Mouse (Mus musculus): Measurements from ENCODE around the gene Asb4.

The Asb4 gene

DNA sequence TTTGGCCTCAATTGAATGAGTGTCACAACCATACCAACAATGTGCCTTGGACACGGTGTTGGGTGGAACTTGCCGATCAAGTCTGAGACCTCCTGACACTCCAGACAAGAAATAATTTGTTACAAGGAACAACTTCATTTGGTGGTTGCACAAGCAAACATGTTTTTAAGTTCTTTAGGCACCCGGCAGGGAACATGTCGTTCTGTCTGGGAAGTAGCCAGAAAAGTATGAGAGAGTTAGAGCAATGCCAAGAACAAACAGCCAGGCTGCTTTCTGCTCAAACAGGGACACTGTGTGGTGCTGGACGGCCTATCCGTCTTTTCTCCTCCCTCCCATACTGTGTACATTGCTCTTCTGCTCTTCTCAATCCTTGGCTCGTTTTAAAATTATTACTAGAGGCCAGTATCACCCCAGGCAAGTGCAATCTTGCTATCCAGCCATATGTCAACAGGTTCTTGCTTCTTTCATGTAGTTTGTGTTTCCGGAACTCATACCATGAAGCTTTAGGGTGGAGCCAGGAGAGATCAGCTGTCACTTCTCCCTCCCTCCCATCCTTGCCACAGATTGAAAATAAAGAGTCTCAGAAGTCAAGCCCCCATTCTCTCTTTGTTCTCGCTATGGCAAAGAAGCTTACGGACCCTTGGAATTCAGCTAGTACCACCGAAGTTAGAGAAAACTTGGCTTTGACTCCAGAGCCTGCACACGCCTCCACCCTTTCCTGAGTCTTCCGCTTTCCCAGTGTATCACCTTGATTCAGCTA, 60.1 kb downstream of the Asb4 start:
- no peak for DNase-seq (ENCODE audit: low read depth in 2 of 2, low spot score in 2 of 2)

DNA sequence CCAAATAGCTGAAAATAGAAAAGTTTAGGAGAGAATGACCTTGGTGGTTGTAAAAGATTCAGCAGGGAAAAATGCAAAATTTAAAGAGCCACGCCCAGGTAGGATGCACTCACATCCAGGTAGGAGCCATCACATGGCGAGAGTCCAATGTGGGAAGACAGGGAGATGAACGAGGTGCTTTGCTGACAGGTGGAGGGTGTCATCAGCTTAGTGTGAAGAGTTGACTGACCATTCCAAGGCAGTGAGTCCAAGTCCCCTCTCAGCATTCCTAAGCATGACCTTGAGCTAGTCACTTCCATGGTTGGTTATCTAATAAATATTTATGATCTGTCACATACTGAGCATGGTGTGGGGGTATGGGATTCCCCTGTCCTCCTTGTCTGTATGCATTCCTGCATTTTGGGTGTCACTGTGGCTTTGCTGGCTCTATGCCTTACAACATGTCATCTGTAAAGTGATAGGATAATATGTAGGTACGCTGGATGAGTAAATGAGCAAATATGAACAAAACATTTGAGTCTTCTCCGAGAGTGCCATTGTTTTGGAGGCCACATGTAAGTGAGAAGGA, 61.2 kb downstream of the Asb4 start:
- no peak for DNase-seq (ENCODE audit: low read depth in 2 of 2, low spot score in 2 of 2)

DNA sequence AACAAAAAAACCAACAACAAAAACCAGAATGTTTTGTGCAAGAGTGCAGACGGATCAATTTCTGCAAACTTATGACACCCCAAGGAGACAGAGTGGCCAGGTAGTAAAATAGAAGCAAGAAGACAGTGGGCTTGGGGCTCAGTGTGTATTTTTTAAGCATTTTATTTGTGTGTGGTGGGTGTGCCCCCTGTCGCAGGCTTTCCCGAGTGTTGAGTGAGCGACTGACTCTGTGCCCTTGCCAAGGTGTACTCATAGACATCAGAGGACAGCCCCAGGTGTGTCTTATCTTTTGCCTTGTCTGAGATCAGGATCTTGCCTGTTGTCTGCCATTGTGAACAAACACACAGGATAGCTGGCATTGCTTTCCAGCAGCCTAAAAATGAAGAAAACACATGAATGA, 63.8 kb downstream of the Asb4 start:
- no peak for DNase-seq (ENCODE audit: low read depth in 2 of 2, low spot score in 2 of 2)

DNA sequence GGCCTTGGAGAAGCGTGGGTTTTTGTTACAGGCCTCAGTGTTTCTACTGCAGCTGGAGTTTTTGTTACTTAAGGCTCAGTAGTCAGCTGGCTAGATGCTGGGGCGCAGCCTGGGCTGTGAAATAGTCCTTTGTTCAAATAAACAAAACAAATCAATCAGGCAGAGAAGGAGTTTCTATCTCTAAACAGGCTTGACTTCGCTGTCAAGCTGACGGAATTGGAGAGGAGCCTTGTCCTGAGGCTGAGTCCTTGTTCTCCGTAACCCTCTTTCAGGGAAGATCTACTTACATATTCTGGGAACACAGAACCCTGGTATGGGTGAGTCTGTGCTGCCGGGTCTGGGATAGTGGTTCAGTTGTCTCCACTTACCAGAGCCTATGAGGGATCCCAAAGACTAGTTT, 64.4 kb downstream of the Asb4 start:
- DNase-seq (ENCODE audit: low read depth in 2 of 2, low spot score in 2 of 2), result no peak

DNA sequence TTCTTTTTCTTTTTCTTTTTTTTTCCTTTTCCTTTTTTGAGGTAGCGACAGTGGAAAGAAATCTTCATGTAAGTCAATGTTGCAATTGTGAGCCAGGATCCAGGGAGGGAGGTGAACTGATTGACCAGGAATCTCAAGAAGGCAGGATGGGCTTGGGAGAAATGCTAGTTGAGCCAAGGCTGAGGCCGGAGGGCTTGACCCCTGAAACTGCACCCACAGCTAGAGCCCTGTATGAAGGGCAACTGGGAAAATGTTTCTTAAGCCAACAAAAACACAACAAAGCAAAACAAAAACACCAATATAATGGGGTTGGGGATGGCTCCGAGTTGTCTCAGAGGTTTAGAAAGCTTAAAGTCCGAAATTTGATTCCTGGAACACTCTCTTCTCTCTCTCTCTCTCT, 65.2 kb downstream of the Asb4 start:
- DNase-seq (ENCODE audit: low read depth in 2 of 2, low spot score in 2 of 2), result no peak

DNA sequence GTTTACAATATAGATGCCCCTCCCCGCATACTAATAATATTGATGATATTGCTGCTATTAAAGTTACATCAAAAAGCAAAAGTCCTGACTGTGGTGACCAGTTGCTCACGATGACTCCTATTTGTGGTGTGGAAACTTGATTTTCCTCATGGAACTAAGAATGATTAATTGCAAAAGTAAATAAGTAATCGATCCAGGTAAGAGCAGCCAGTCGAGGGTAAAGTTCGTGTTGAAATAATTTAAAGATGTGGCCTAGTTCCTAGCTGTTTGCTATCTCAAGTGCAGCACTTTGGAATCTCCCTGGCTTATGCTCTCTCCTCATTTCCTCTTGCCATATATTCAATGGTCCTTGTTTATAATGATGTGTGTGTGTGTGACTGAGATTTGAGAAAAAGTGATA, 66.7 kb downstream of the Asb4 start:
- DNase-seq (ENCODE audit: low read depth in 2 of 2, low spot score in 2 of 2), result no peak

DNA sequence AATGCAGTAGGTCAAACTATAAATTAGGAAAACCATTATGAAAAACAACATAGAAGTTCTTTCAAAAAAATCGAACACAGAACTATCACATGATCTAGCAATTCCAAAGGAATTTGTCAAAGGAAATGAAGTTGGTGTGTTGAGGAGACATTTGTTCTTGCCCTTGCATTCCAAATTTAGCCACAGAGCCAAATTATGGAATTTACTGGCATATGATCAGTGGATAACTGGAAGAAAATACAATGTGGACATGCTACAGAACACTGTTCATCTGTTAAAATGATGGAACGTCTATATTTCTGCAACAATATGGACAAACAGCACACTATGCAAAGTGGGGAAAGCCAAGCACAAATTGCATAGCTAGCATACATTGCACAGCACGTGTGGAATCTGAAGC, 72.7 kb downstream of the Asb4 start:
- no peak for DNase-seq (ENCODE audit: low read depth in 2 of 2, low spot score in 2 of 2)

DNA sequence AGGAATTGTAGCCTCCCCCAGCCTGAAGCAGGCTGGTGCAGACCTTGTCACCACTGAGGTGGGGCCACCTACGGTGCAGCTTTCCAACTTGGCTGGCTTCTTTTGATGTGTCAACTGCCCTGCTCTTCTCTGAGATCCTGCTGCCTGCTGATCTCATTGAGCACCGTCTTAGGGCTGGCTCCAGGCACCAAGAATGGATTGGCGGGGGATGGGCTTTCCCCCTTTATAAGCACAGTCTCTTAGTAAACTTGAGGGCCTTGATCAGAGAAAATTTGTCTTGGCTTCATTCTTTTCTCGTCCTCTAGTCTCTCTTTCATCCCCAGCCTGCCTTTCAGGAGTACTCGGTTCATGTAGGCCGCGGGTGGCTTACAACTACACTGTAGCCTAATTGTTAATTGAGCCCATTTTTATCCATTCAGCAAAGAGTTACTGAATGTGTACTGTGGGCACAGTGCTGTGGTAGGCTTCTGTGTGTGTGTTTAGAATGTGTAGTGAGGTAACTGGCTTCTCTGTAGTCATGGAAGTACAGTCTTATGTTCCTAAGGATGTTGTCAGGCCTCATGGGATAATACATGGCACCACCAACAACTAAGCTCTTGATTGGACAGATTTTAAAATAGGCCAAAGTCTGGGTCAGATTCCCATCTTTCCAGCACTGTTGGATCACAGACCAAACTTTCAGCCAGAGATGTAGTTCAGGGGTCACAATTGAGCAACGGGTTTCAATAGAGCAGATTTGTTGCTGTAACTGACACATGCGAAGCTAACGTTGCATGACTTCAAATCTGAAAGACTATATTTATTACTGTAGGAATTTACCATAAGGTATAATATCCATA, 87.5 kb downstream of the Asb4 start:
- no peak for DNase-seq (ENCODE audit: low read depth in 2 of 2, low spot score in 2 of 2)

DNA sequence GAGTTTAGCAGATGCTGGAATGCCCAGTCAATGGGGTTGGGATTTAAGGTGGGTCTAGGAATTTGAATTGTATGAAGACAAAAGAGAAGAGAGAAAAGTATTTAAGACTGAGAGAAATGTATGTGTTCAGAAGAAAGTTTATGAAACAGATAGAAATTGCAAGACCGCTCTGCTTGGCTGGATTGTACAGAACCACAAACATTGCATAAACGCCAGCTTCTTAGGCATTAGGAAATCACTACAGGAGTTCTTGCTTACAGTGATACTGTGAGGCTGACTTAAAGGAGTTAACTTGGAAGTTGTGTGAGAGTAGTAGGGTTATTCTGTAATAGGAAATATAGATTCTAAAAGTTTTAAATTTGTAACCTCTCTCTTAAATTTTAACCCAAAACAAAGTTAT, 89.5 kb downstream of the Asb4 start:
- no peak for DNase-seq (ENCODE audit: low read depth in 2 of 2, low spot score in 2 of 2)

DNA sequence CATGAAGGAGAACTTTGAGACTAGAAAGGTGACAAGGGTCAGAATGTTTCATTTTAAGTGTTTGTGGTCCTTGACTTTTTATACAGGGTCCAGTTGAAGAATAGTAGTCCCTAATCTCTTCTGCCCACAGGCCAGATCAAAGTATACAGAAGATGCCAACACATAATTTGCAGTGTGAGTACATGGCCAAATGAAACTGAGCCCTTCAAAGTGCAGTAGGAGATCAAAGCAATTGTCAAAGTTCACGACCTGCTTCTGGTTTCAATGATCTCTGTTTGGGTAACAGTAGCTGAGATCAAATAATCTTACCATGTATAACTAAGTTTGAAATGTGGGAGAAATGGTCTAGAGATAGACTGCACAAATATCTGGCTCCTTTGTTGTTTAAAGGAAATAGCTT, 90.8 kb downstream of the Asb4 start:
- DNase-seq (ENCODE audit: low read depth in 2 of 2, low spot score in 2 of 2), result no peak

DNA sequence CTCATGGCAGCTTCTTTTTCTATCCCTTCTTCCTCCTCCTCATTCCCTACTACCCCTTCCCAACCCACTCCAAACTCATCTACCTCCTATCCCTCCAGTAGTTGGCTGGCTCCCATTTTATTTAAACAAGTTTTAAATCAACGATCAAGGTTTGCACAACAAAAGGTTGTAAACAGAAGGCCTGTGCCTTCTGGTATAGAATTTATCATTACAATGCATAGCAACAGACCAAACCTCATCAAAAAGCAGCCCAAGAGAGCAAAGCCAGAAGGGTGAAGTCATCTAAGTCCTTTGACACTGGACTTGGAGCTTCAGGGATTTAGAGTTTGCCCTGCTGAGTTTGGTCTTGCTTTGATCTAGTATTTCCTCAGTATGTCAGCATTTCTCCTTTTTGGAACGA, 97.9 kb downstream of the Asb4 start:
- no peak for DNase-seq (ENCODE audit: low read depth in 2 of 2, low spot score in 2 of 2)

DNA sequence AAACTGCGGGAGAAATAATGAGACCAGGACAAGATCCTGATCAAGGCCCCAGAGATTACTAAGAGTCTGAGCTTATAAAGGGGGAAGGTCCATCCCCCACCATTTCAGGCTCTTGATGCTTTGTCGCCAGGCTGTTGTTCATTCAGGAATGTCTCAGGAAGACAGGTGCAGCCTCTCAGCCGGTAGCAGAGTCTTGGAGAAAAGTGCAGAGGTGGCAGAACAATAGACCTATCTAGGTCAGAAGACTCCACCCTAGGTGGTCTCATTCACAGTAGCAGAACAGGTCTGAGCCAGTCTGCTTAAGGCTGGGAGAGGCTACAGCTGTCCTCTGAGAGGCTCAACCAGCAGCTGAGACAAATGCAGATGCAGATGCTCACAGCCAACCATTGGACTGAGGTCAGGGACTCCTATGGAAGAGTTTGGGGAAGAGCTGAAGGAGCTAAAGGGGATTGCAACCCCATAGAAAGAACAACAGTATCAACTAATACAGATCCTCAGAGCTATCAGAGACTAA, 99.1 kb downstream of the Asb4 start:
- no peak for DNase-seq (ENCODE audit: low read depth in 2 of 2, low spot score in 2 of 2)
